Mouse (Mus musculus) MEL (cell line): Measurements from ENCODE around the gene Mafb. TPM values are rescaled to one million over a fixed set of nuclear protein-coding genes. Genes with fewer than 3 reads are reported as not detected.

Experiments used
- DNase-seq: peaks from one replicate; pipeline ENCODE4 v3.0.0; 2011; ENCODE audit warnings: low read depth, low spot score
- H3K27ac ChIP-seq: 2 replicates; pipeline ENCODE4 v1.5.1; 2012; ENCODE audit warnings: low read depth, mild to moderate bottlenecking, control low read depth, low read length, moderate library complexity; ENCODE audit not compliant: control insufficient read depth
- H3K27me3 ChIP-seq, 2 experiments: fragments of 150-350 bp in 1 of 2; sonication (generic) in 1 of 2; 2 replicates each; pipeline ENCODE4 v1.6.1; 2012; ENCODE audit warnings: low read length in 2 of 2, mild to moderate bottlenecking in 2 of 2, improper control_type of control experiment in 1 of 2, moderate library complexity in 1 of 2; ENCODE audit not compliant: insufficient read depth in 2 of 2, control insufficient read depth in 1 of 2
- H3K36me3 ChIP-seq, 2 experiments: 2 replicates each; pipeline ENCODE4 v1.6.1; 2012 to 2014; ENCODE audit warnings: low read length in 2 of 2, improper control_type of control experiment in 1 of 2, inconsistent platforms in 1 of 2, mild to moderate bottlenecking in 1 of 2; ENCODE audit not compliant: insufficient read depth in 2 of 2, control insufficient read depth in 1 of 2
- H3K4me1 ChIP-seq, 2 experiments: fragments of 150-350 bp in 1 of 2; sonication (generic) in 1 of 2; 2 replicates each; pipeline ENCODE4 v1.6.1; 2012; ENCODE audit warnings: low read length in 2 of 2, improper control_type of control experiment in 1 of 2, mild to moderate bottlenecking in 1 of 2; ENCODE audit not compliant: insufficient read depth in 2 of 2, control insufficient read depth in 1 of 2
- H3K4me3 ChIP-seq, 2 experiments: fragments of 150-350 bp in 1 of 2; sonication (generic) in 1 of 2; 2 replicates each; pipeline ENCODE4 v1.5.1; 2012; ENCODE audit warnings: low read depth in 2 of 2, low read length in 2 of 2, mild to moderate bottlenecking in 2 of 2, moderate library complexity in 2 of 2, control low read depth in 1 of 2, improper control_type of control experiment in 1 of 2; ENCODE audit not compliant: control insufficient read depth in 1 of 2, insufficient read depth in 1 of 2
- H3K79me2 ChIP-seq: 2 replicates; pipeline ENCODE4 v1.6.1; 2012; ENCODE audit warnings: mild to moderate bottlenecking, low read length, moderate library complexity; ENCODE audit not compliant: control insufficient read depth, poor library complexity, insufficient read depth
- H3K9ac ChIP-seq: 2 replicates; pipeline ENCODE4 v1.6.1; 2012; ENCODE audit warnings: low read depth, mild to moderate bottlenecking, control low read depth, low read length, moderate library complexity; ENCODE audit not compliant: control insufficient read depth, poor library complexity, severe bottlenecking
- H3K9me3 ChIP-seq: fragments of 150-350 bp; sonication (generic); replicated peaks from 2 replicates; pipeline ENCODE4 v1.6.1; 2012; ENCODE audit warnings: mild to moderate bottlenecking, low read length, improper control_type of control experiment, moderate library complexity; ENCODE audit not compliant: insufficient read depth
- GATA1 ChIP-seq: IDR thresholded peaks from 2 replicates; pipeline ENCODE4 v1.6.1; 2011; ENCODE audit warnings: low read depth, low read length, improper control_type of control experiment
- HCFC1 ChIP-seq: IDR thresholded peaks from 2 replicates; pipeline ENCODE4 v1.6.1; 2012; ENCODE audit warnings: low read depth, mild to moderate bottlenecking, inconsistent platforms, low read length, improper control_type of control experiment, moderate library complexity
- JUND ChIP-seq: IDR thresholded peaks from 2 replicates; pipeline ENCODE4 v1.6.1; 2011; ENCODE audit warnings: low read depth, mild to moderate bottlenecking, improper control_type of control experiment, low read length
- KAT2A ChIP-seq: conservative IDR thresholded peaks from 2 replicates; pipeline ENCODE4 v1.6.1; 2012; ENCODE audit warnings: low read depth, low read length, improper control_type of control experiment, inconsistent platforms
- MAFK ChIP-seq: IDR thresholded peaks from 2 replicates; pipeline ENCODE4 v1.6.1; 2011; ENCODE audit warnings: low read depth, mild to moderate bottlenecking, low read length, improper control_type of control experiment, borderline replicate concordance
- MAX ChIP-seq: IDR thresholded peaks from 2 replicates; pipeline ENCODE4 v1.6.1; 2011; ENCODE audit warnings: low read length, improper control_type of control experiment
- MAZ ChIP-seq: IDR thresholded peaks from 2 replicates; pipeline ENCODE4 v1.6.1; 2012; ENCODE audit warnings: low read depth, mild to moderate bottlenecking, inconsistent platforms, low read length, improper control_type of control experiment
- MEF2A ChIP-seq: IDR thresholded peaks from 2 replicates; pipeline ENCODE4 v1.6.1; 2014; ENCODE audit warnings: low read depth, mild to moderate bottlenecking, inconsistent platforms, low read length, improper control_type of control experiment; ENCODE audit not compliant: poor library complexity, insufficient replicate concordance, severe bottlenecking; ENCODE audit errors: extremely low read depth
- MYB ChIP-seq: IDR thresholded peaks from 2 replicates; pipeline ENCODE4 v1.6.1; 2011; ENCODE audit warnings: mild to moderate bottlenecking, low read depth, low read length, improper control_type of control experiment
- NELFE ChIP-seq: IDR thresholded peaks from 2 replicates; pipeline ENCODE4 v1.6.1; 2011; ENCODE audit warnings: low read depth, low read length, improper control_type of control experiment
- NRF1 ChIP-seq: IDR thresholded peaks from 2 replicates; pipeline ENCODE4 v1.6.1; 2014; ENCODE audit warnings: low read depth, mild to moderate bottlenecking, inconsistent platforms, low read length, improper control_type of control experiment, moderate library complexity; ENCODE audit not compliant: poor library complexity, insufficient read depth, severe bottlenecking
- POLR2AphosphoS5 ChIP-seq: IDR thresholded peaks from 2 replicates; pipeline ENCODE4 v1.6.1; 2012; ENCODE audit warnings: low read depth, borderline replicate concordance, mild to moderate bottlenecking, inconsistent platforms, low read length, moderate library complexity, mixed read lengths
- RCOR1 ChIP-seq: IDR thresholded peaks from 2 replicates; pipeline ENCODE4 v1.6.1; 2012; ENCODE audit warnings: low read depth, mild to moderate bottlenecking, inconsistent platforms, low read length, improper control_type of control experiment
- SMC3 ChIP-seq: IDR thresholded peaks from 2 replicates; pipeline ENCODE4 v1.6.1; 2011; ENCODE audit warnings: low read depth, low read length, improper control_type of control experiment
- TAL1 ChIP-seq: IDR thresholded peaks from 2 replicates; pipeline ENCODE4 v1.6.1; 2012; ENCODE audit warnings: mild to moderate bottlenecking, inconsistent platforms, low read length, moderate library complexity, mixed read lengths
- TBP ChIP-seq: IDR thresholded peaks from 2 replicates; pipeline ENCODE4 v1.8.0; 2011; ENCODE audit warnings: low read depth, low read length, improper control_type of control experiment
- UBTF ChIP-seq: IDR thresholded peaks from 2 replicates; pipeline ENCODE4 v1.6.1; 2012; ENCODE audit warnings: low read depth, mild to moderate bottlenecking, inconsistent platforms, low read length, improper control_type of control experiment, moderate library complexity, borderline replicate concordance; ENCODE audit not compliant: insufficient read depth
- USF1 ChIP-seq: IDR thresholded peaks from 2 replicates; pipeline ENCODE4 v1.6.1; 2014; ENCODE audit warnings: low read depth, mild to moderate bottlenecking, inconsistent platforms, low read length, improper control_type of control experiment, moderate library complexity
- ZC3H11A ChIP-seq: IDR thresholded peaks from 2 replicates; pipeline ENCODE4 v1.6.1; 2012; ENCODE audit warnings: low read depth, mild to moderate bottlenecking, inconsistent platforms, low read length, improper control_type of control experiment
- ZKSCAN1 ChIP-seq: IDR thresholded peaks from 2 replicates; pipeline ENCODE4 v1.6.1; 2012; ENCODE audit warnings: low read depth, mild to moderate bottlenecking, inconsistent platforms, low read length, improper control_type of control experiment, moderate library complexity
- ZMIZ1 ChIP-seq: IDR thresholded peaks from 2 replicates; pipeline ENCODE4 v1.6.1; 2012; ENCODE audit warnings: low read depth, mild to moderate bottlenecking, inconsistent platforms, low read length, improper control_type of control experiment, moderate library complexity
- polyA plus RNA-seq, 2 experiments: library from polyadenylated mRNA; stranded (reverse) in 1 of 2; unstranded in 1 of 2; fragments of >175 nt in 1 of 2; fragments of >200 nt in 1 of 2; gene quantifications; 2 replicates each; pipeline versions ENCODE4 v1.2.1 to v1.2.4; 2012; ENCODE audit warnings: low replicate concordance in 2 of 2, low read depth in 1 of 2; ENCODE audit not compliant: insufficient read length in 2 of 2, insufficient read depth in 1 of 2, missing spikeins in 1 of 2
- total RNA-seq: library from RNA; depleted of rRNA; stranded (reverse); fragments of 300-350 nt; gene quantifications from 2 replicates; pipeline ENCODE4 v1.2.3, GENCODE M21; 2012

The Mafb gene
- total and polyA plus RNA-seq, 3 experiments: not detected

- TF ChIP-seq TAL1: no peak
- no peak for TF ChIP-seq NRF1
- TF ChIP-seq MAX: no peak
- TF ChIP-seq POLR2AphosphoS5: no peak
- TF ChIP-seq HCFC1: no peak
- TF ChIP-seq MAFK: no peak
- no peak for TF ChIP-seq MAZ
- no peak for TF ChIP-seq JUND
- no peak for TF ChIP-seq GATA1
- no peak for TF ChIP-seq MEF2A
- no peak for TF ChIP-seq TBP
- no peak for TF ChIP-seq NELFE
- TF ChIP-seq ZKSCAN1: no peak
- no peak for TF ChIP-seq ZMIZ1
- no peak for TF ChIP-seq UBTF
- TF ChIP-seq, all 39 proteins: peak for 0
- no peaks in the 10 kb centered on the region for H3K36me3 ChIP-seq
- H3K4me3 ChIP-seq: no peak overlapping the region
- H3K4me1 ChIP-seq: no peaks in the 10 kb centered on the region
- H3K27me3 ChIP-seq: no peaks in the 10 kb centered on the region
- DNase-seq: no peak
- H3K27ac ChIP-seq: no peak overlapping the region
- no peaks in the 10 kb centered on the region for H3K79me2 ChIP-seq
- H3K9ac ChIP-seq: no peak overlapping the region
- no peaks in the 10 kb centered on the region for H3K9me3 ChIP-seq
Observed at GRCm38 (mm10) chr2:160411431-160411830, 44.6 kb upstream of the Mafb start.

- H3K9ac ChIP-seq: no peak overlapping the region
- H3K27me3 ChIP-seq: no peaks in the 10 kb centered on the region
- no peak overlapping the region for H3K4me3 ChIP-seq
- no peaks in the 10 kb centered on the region for H3K4me1 ChIP-seq
- H3K9me3 ChIP-seq: no peaks in the 10 kb centered on the region; the same call in 1 of the 2 replicates
- H3K79me2 ChIP-seq: no peaks in the 10 kb centered on the region
- H3K36me3 ChIP-seq: no peaks in the 10 kb centered on the region
- no peak overlapping the region for H3K27ac ChIP-seq
- TF ChIP-seq POLR2AphosphoS5: no peak
- no peak for TF ChIP-seq MEF2A
- TF ChIP-seq RCOR1: no peak
- no peak for TF ChIP-seq KAT2A
- TF ChIP-seq USF1: no peak
- TF ChIP-seq MYB: no peak
- no peak for TF ChIP-seq SMC3
- no peak for TF ChIP-seq MAFK
- no peak for TF ChIP-seq ZC3H11A
- no peak for DNase-seq
Observed at GRCm38 (mm10) chr2:160407720-160408119, 40.9 kb upstream of the Mafb start.
